Mouse (Mus musculus) induced T-regulatory cell, adult 2 months (primary cell): Measurements from ENCODE around the gene Gm2012.
"Not testable (repeated sequence)": the region's sequence is repeated elsewhere in the genome, so short reads cannot be mapped to it uniquely, and the experiment has no call there.

Experiments
- DNase-seq: peaks from one replicate; pipeline ENCODE4 v3.0.0-alpha.2; 2012; ENCODE audit warnings: low read depth

Gene Gm2012

GRCm38 (mm10) chrX:26231255-26231654, at the start of gene Gm2012:
Gene Gm2012, minus strand, starts transcription at chrX:26231355.
- DNase-seq = not testable (repeated sequence)

- not testable (repeated sequence) for DNase-seq
Measured at GRCm38 (mm10) chrX:26159146-26159545, 72.0 kb downstream of the Gm2012 start.
